Mouse (Mus musculus) cortical plate, adult 2 months (tissue): ENCODE data around the gene Fgd3. TPM values are rescaled to one million over a fixed set of nuclear protein-coding genes. Genes with fewer than 3 reads are reported as not detected.

Experiments used
- H3K27ac ChIP-seq: fragments of 200-500 bp; 2 replicates; pipeline ENCODE4 v1.5.1; 2012; ENCODE audit warnings: low read length, control low read depth, inconsistent platforms; ENCODE audit not compliant: insufficient read depth
- H3K4me1 ChIP-seq: fragments of 200-500 bp; 2 replicates; pipeline ENCODE4 v1.6.1; 2011; ENCODE audit warnings: low read length; ENCODE audit not compliant: control insufficient read depth, insufficient read depth
- H3K4me3 ChIP-seq: fragments of 200-500 bp; 2 replicates; pipeline ENCODE4 v1.5.1; 2011; ENCODE audit warnings: mild to moderate bottlenecking, low read length, control low read depth; ENCODE audit not compliant: insufficient read depth
- CTCF ChIP-seq: fragments of 200-500 bp; IDR thresholded peaks from 2 replicates; pipeline ENCODE4 v1.5.1; 2011; ENCODE audit warnings: mild to moderate bottlenecking, control low read depth, low read length; ENCODE audit not compliant: insufficient read depth; ENCODE audit errors: extremely low read depth
- POLR2A ChIP-seq: fragments of 200-500 bp; IDR thresholded peaks from 2 replicates; pipeline ENCODE4 v1.6.1; 2011; ENCODE audit warnings: mild to moderate bottlenecking, low read length, control low read depth; ENCODE audit not compliant: insufficient read depth; ENCODE audit errors: extremely low read depth
- polyA plus RNA-seq: library from polyadenylated mRNA; depleted of rRNA; stranded (reverse); fragments of >200 nt; gene quantifications from 2 replicates; pipeline ENCODE4 v1.2.3, GENCODE M21; 2012

The Fgd3 gene
- polyA plus RNA-seq, 1 experiment: 6.2 TPM

DNA sequence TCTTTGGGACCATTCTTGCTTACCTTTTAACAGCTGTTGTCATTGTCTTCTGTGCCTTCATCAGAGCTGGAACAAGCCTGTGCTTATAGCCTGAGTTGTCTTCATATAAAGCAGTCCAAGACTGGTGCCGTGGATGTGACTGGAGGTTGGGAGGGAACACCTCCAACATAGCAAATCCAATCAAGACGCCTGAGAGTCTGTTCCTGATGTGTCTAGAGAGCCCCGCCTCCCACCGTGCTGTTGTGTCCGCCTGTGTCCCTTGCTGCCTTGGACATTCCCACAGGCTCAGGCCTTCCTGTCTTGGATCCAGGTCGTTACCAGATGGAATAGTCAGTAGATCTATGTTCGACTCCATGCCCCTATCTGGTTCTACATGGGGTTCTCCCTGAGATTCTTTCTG is 36.0 kb upstream of the Fgd3 start:
- Histone ChIP-seq H3K27ac (no peak overlapping the region), H3K4me1 (peaks cover 10% of the 10 kb centered on the region), H3K4me3 (no peak overlapping the region)
- TF ChIP-seq POLR2A (no peak), CTCF (no peak)

DNA sequence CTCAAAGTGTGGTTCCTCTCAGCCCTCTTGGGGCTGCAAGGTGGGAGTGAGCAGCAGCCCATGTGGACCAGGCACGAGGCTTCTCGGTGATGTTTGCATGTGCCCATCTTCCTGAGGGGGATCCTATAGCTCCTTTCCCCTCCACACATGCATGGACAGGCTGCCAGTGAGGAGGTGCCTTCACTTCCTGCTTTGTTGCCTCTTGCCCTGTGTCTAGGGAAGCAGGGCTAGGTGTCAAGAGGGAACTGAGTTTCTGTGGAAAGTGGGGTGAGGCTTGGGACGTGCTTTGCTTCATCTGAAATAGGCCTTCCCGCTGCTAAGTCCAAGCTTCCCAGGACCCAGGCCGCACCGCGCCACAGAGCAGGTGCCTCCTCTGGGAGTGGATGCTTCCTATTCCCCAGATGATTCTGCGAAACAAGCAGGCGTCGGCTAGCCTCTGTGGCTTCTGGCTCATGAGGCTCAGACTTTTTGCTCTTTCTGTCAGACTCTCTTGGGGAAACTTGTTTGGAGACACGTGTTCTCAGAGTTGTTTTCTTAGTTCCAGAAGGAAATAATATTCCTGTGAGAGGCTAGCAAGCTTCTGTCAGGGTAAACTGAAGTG is 35.5 kb upstream of the Fgd3 start:
- Histone ChIP-seq H3K27ac (no peak overlapping the region), H3K4me3 (no peak overlapping the region), H3K4me1 (peaks cover 10% of the 10 kb centered on the region)
- TF ChIP-seq CTCF: no peak
- no peak for TF ChIP-seq POLR2A

DNA sequence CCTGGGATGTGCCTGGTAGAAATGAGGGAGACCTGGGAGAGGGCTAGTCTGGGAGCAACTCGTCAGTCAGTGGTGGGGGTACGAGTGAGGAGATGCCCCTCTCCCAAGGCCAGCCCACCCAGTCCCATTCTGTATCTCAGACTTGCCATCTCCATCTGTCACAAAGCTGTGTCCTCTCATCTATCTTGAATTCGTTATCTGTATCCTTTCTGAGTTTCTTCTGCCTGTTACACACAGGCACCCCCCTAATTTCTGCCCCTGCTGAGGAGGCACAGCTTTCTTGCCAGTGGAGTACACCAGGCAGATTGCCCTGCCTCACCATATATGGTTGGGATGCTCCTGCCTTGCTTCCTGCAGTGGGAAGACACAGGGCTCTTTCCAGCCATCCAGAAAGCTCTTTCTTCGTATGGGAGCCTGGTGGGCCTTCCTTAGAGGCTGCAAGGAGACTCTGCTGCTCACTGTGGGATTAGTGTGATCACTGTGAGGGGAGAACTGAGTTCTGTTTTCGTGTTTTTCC is 33.9 kb upstream of the Fgd3 start:
- Histone ChIP-seq H3K27ac (no peak overlapping the region), H3K4me1 (peaks cover 12% of the 10 kb centered on the region), H3K4me3 (no peak overlapping the region)
- no peak for TF ChIP-seq POLR2A
- no peak for TF ChIP-seq CTCF

DNA sequence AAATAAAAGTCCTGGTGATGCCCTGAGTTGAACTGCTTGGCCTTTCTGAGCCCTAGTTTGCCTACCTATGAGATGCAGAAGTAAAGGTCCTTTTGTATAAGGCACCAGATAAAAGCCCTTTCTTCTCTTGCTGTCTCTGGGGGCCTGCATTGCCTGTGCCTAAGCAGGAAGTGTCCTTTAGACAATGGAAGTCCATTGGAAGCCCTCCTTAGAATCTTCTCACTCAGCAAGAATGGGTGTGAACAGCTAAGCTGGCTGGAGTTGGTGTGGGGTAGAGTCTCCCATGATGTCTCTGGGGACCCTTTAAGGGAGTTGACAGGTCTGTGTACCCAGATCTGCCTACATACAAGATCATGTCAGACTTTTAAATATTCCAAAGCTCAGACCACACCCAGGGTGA is 33.3 kb upstream of the Fgd3 start:
- Histone ChIP-seq H3K27ac (no peak overlapping the region), H3K4me1 (peaks cover 13% of the 10 kb centered on the region), H3K4me3 (no peak overlapping the region)
- TF ChIP-seq CTCF (no peak), POLR2A (no peak)

DNA sequence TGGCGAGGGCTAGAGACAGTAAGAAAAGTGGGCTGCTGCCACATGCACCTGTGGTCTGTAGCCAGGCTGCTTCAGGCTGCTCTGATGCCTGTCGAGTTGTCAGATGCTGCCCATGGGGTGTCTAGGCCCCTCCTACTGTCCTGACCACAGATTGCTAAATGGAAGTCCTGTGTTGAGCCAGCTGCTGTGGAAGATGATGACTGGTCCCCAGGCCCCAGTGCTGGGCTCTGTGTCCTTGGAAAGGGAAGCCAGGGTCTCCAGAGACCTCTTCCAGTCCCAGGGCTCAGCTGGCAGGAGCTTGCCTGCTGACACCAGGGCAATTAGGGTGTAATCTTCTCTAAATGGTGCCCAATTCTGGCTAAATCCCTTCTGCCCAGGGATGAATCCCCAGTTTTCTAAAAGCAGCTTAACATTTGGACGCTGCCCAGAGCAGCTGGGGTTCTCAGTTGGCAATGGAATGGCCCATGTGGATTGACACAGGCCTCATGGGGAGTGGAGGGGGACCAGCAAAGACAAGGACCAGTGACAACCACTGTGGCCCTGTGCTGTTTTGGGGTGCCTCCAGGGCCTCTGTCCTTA is 32.6 kb upstream of the Fgd3 start:
- H3K27ac ChIP-seq: peak overlapping the region; percentile 16

DNA sequence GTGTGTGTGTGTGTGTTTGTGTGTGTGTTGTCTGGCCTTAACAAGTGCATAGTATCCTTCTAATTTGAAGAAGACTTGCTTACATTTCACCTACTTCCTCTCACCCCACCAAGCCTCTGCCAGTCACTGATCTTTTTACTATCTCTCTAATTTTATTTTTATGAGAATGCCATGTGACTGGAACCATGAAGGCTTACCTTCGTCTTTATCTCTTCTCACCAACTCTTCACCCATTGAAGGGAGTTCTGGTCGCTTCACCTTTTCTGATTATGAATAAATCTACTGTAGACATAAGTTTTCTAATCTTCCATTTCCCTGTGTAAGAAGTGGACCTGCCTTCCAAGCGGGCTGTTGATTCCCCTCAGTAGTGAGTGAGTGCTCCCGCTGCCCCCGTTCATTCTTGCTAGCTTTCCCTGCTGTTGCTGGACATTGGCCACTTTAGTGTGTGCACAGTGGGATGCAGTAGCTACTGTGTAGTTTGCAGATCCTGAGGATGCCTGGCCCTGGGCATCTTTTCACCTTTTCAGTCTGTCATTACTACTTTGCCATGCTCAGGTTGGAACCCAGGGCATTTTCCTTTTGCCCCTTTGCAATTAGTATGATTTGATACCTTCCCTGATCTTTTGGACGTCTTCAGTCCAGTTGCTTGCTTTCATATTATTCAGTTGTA is 29.9 kb upstream of the Fgd3 start:
- H3K27ac ChIP-seq: no peak overlapping the region
- no peak overlapping the region for H3K4me3 ChIP-seq
- no peak for TF ChIP-seq CTCF
- H3K4me1 ChIP-seq: peaks cover 13% of the 10 kb centered on the region

More for the DNA sequence above, 32.6 kb upstream of the Fgd3 start:
- Histone ChIP-seq H3K4me3 (no peak overlapping the region), H3K4me1 (peaks cover 15% of the 10 kb centered on the region)
- TF ChIP-seq POLR2A (no peak), CTCF (no peak)

DNA sequence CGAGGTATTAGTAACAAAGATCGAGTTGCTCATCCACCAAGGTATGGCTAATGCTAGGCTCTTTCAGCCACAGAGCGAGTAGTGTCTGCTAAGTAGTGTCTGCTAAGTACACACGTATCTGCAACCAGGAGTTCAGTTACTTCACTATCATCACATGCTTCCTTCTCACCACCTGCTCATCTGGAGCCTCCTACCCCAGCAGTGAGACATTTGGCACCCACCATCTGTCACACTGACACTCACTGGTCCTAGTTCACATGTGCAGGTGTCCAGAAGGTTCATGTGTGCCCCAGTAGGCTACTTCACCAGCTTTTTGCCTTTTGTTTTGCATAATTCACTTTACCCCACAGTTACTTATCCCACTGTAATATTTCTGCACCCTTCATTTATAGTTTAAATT is 29.2 kb upstream of the Fgd3 start:
- H3K4me1 ChIP-seq: peaks cover 16% of the 10 kb centered on the region
- H3K27ac ChIP-seq: no peak overlapping the region
- no peak overlapping the region for H3K4me3 ChIP-seq
- TF ChIP-seq CTCF (no peak), POLR2A (no peak)

DNA sequence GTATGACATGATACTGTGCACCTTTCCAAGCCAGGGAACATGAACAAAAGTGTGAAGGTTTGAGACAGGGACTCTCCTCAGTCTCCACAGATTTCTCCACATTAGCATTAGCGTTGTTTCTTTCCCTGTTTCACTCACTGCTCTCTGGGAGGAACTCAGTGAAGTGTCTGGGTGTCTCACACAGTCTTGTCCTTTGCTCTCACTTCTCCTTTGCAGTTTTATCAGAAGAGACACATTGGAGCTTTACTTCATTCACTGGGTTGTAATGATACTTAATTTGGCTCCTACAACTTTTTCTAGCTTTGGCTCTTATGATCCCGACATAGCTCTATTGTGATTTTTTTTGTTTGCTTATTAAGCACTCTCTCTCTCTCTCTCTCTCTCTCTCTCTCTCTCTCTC is 28.4 kb upstream of the Fgd3 start:
- no peak for TF ChIP-seq CTCF
- no peak for TF ChIP-seq POLR2A
- Histone ChIP-seq H3K27ac (no peak overlapping the region), H3K4me3 (no peak overlapping the region), H3K4me1 (peaks cover 17% of the 10 kb centered on the region)

DNA sequence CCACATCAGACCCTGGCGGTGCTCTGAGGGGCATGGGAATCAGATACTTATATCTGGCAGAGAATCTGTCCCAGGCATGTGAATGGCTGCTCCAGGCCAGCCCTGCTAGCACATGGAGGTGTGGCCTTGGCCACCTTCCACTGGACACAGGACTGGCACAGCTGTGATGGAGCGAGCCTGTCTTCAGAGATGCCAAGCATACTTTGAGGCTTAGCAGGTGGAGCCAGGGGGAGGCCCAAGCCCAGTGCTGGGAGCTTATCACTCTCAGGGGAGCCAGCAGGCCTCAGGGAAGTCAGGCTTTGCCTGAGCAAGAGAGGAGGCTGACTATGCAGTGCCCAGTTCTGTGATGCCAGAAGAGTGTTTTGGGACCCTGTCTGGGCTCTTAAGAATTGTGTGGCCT is 25.4 kb upstream of the Fgd3 start:
- Histone ChIP-seq H3K4me1 (peaks cover 19% of the 10 kb centered on the region), H3K27ac (no peak overlapping the region), H3K4me3 (no peak overlapping the region)
- TF ChIP-seq CTCF (no peak), POLR2A (no peak)

DNA sequence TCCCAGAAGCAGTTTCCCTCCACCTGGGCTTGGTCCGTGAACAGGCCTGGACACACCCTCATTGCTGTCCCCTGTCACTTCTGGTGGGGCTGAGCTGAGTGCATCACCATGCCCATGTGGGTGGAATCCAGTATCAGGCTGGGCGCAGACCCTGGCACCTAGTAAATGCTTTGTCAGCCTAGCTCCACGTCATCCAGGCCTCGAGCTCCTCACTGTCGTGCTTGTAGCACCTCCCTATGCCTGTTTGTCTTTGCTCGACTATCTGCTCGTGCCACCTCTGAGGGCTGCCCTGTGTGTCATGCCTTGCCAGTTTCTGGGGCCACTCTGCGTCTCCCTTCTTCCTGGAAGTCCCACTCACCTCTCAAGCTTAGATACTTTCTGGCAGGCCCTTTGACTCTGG is 24.5 kb upstream of the Fgd3 start:
- H3K4me1 ChIP-seq: peaks cover 19% of the 10 kb centered on the region
- TF ChIP-seq CTCF (no peak), POLR2A (no peak)
- no peak overlapping the region for H3K27ac ChIP-seq
- no peak overlapping the region for H3K4me3 ChIP-seq
